Mouse (Mus musculus): ENCODE measurements around the gene Slc37a3. TPM values are rescaled to one million over a fixed set of nuclear protein-coding genes. Genes with fewer than 3 reads are reported as not detected.
A peak's percentile ranks its signal among the peaks of the same experiment; 100 is the strongest.
"Not testable (repeated sequence)": the region's sequence is repeated elsewhere in the genome, so short reads cannot be mapped to it uniquely, and the experiment has no call there.

The Slc37a3 gene
- 8.0 and 10.3 TPM in 2 replicates for polyA plus RNA-seq (2016; fragmentation: Nextera tagmentation; extraction: Ambion mirVana)

GRCm38 (mm10) chr6:39377311-39377827 lies at the start of gene Slc37a3:
Gene Slc37a3, minus strand, starts transcription at chr6:39377675.
- Histone ChIP-seq H3K27me3 (replicated peaks) (peaks cover 70% of the 10 kb centered on the region), H3K4me3 (peak within 1 kb of the TSS; percentile 88), H3K27ac (0 out of 2 replicates have a peak within 1 kb of the TSS, but pooled peaks have one; percentile 37), H3K9me3 (replicated peaks) (no peaks in the 10 kb centered on the region), H3K4me1 (peaks cover 41% of the 10 kb centered on the region), H3K36me3 (no peaks in the 10 kb centered on the region), H3K4me2 (peak within 1 kb of the TSS; percentile 99), H3K9ac (peak within 1 kb of the TSS; percentile 91)
- peak; percentile 87 for ATAC-seq
- WGBS (ENCODE audit: insufficient replicate concordance): under 1% methylated on average over 43 of the region's 43 CpGs

- H3K9me3 ChIP-seq (replicated peaks): no peaks in the 10 kb centered on the region
- 0 out of 2 replicates have a peak overlapping the region, but pooled peaks have one; percentile 14 for H3K9ac ChIP-seq
- 74% methylated on average over 4 of the region's 4 CpGs for WGBS (ENCODE audit: insufficient replicate concordance)
- H3K4me2 ChIP-seq: no peak overlapping the region
- peaks cover 5% of the 10 kb centered on the region for H3K27me3 ChIP-seq (replicated peaks)
- no peak overlapping the region for H3K4me3 ChIP-seq
- peak overlapping the region; percentile 78 for H3K27ac ChIP-seq
- ATAC-seq: no peak
- H3K36me3 ChIP-seq: no peaks in the 10 kb centered on the region
- H3K4me1 ChIP-seq: peaks cover 91% of the 10 kb centered on the region
These were observed 49.2 kb upstream of the Slc37a3 start for GRCm38 (mm10) chr6:39426725-39427124.

- Histone ChIP-seq H3K4me3 (no peak overlapping the region), H3K9me3 (replicated peaks) (no peaks in the 10 kb centered on the region), H3K27ac (peak overlapping the region; percentile 83), H3K27me3 (replicated peaks) (peaks cover 11% of the 10 kb centered on the region), H3K36me3 (no peaks in the 10 kb centered on the region), H3K4me1 (peaks cover 90% of the 10 kb centered on the region), H3K9ac (peak overlapping the region; percentile 33; the same call in 1 of the 2 replicates), H3K4me2 (peak overlapping the region; percentile 8; the same call in 1 of the 2 replicates)
- ATAC-seq: peak; percentile 31; the same call in 1 of the 2 replicates
- whole genome bisulfite sequencing (ENCODE audit: insufficient replicate concordance): 36% methylated on average over 2 of the region's 2 CpGs
These were observed 47.7 kb upstream of the Slc37a3 start for GRCm38 (mm10) chr6:39425181-39425580.

DNA sequence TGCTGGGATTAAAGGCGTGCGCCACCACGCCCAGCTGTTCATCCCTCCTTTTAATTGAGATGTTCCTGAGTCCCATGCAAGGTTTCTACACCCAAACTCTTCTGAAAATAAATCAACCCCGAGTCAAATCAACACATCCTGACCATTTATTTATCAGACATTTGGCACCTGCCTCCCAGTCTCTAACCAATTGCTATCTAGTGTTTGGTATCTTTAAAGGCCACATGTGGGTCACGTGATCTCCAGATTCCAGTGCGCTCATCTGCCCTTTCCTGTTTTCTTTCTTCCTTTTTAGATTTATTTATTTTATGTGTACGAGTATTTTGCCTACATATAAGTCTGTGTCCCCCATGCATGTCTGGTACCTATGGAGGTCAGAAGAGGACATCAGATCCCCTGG lies 46.2 kb upstream of the Slc37a3 start:
- H3K27ac ChIP-seq: peak overlapping the region; percentile 87
- H3K9me3 ChIP-seq (replicated peaks): no peaks in the 10 kb centered on the region
- peak; percentile 10 for ATAC-seq
- H3K4me3 ChIP-seq: no peak overlapping the region
- 55% methylated on average over 7 of the region's 7 CpGs for WGBS (ENCODE audit: insufficient replicate concordance)
- H3K27me3 ChIP-seq (replicated peaks): peaks cover 15% of the 10 kb centered on the region
- H3K4me1 ChIP-seq: peaks cover 82% of the 10 kb centered on the region
- no peaks in the 10 kb centered on the region for H3K36me3 ChIP-seq
- H3K9ac ChIP-seq: 0 out of 2 replicates have a peak overlapping the region, but pooled peaks have one; percentile 58
- peak overlapping the region; percentile 40 for H3K4me2 ChIP-seq

DNA sequence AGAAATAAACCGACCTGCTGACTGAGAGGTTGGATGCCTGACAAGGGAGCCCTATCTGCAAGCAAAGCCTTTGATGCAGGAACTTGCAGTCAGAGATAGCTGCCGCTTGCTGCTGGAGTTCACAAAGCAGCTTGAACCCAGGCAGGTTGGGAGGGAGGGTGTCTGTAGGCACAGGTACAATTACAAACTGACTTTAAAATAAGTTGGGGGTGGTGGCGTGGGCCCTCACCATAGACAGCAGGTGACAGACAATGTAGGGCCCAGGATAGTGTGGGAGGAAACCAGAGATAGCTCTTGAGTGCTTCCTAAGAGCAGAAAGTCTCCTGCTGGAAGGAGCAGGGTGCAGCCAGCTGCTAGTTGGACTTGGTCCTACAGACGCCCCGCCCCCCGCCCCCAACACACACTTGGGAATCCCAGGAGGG lies 45.7 kb upstream of the Slc37a3 start:
- no peaks in the 10 kb centered on the region for H3K9me3 ChIP-seq (replicated peaks)
- no peaks in the 10 kb centered on the region for H3K36me3 ChIP-seq
- H3K4me2 ChIP-seq: peak overlapping the region; percentile 40
- H3K27ac ChIP-seq: peak overlapping the region; percentile 87
- WGBS (ENCODE audit: insufficient replicate concordance): 44% methylated on average over 6 of the region's 6 CpGs
- peaks cover 16% of the 10 kb centered on the region for H3K27me3 ChIP-seq (replicated peaks)
- no peak overlapping the region for H3K4me3 ChIP-seq
- H3K9ac ChIP-seq: peak overlapping the region; percentile 58
- peaks cover 81% of the 10 kb centered on the region for H3K4me1 ChIP-seq
- no peak for ATAC-seq

GRCm38 (mm10) chr6:39420867-39421266 lies 43.4 kb upstream of the Slc37a3 start:
- WGBS (ENCODE audit: insufficient replicate concordance): 51% methylated on average over 4 of the region's 4 CpGs
- Histone ChIP-seq H3K9ac (no peak overlapping the region), H3K4me2 (peak overlapping the region; percentile 74), H3K27ac (peak overlapping the region; percentile 96), H3K9me3 (replicated peaks) (no peaks in the 10 kb centered on the region), H3K27me3 (replicated peaks) (peaks cover 24% of the 10 kb centered on the region), H3K4me1 (peaks cover 81% of the 10 kb centered on the region), H3K36me3 (peaks cover 7% of the 10 kb centered on the region), H3K4me3 (peak overlapping the region; percentile 98)
- ATAC-seq: no peak

GRCm38 (mm10) chr6:39419851-39420721 lies 42.6 kb upstream of the Slc37a3 start, which contains the start of gene Mkrn1:
Gene Mkrn1, minus strand, starts transcription at chr6:39420462.
- peak; percentile 89 for ATAC-seq
- no peaks in the 10 kb centered on the region for H3K9me3 ChIP-seq (replicated peaks)
- peak within 1 kb of the TSS; percentile 96 for H3K27ac ChIP-seq
- peaks cover 9% of the 10 kb centered on the region for H3K36me3 ChIP-seq
- peak within 1 kb of the TSS; percentile 74 for H3K4me2 ChIP-seq
- H3K27me3 ChIP-seq (replicated peaks): peaks cover 24% of the 10 kb centered on the region
- H3K4me1 ChIP-seq: peaks cover 73% of the 10 kb centered on the region
- H3K4me3 ChIP-seq: peak within 1 kb of the TSS; percentile 98
- H3K9ac ChIP-seq: peak within 1 kb of the TSS; percentile 96
- under 1% methylated on average over 82 of the region's 82 CpGs for WGBS (ENCODE audit: insufficient replicate concordance)

GRCm38 (mm10) chr6:39419386-39419850 lies 41.9 kb upstream of the Slc37a3 start:
- peaks cover 67% of the 10 kb centered on the region for H3K4me1 ChIP-seq
- WGBS (ENCODE audit: insufficient replicate concordance): under 1% methylated on average over 43 of the region's 43 CpGs
- no peak for ATAC-seq

GRCm38 (mm10) chr6:39416654-39417053 lies 39.2 kb upstream of the Slc37a3 start:
- peak overlapping the region; percentile 43 for H3K4me2 ChIP-seq
- not testable (repeated sequence) for H3K9me3 ChIP-seq (replicated peaks); ATAC-seq
- peaks cover 10% of the 10 kb centered on the region for H3K36me3 ChIP-seq
- H3K4me3 ChIP-seq: peak overlapping the region; percentile 35
- peak overlapping the region; percentile 70; the same call in 1 of the 2 replicates for H3K27ac ChIP-seq
- peak overlapping the region; percentile 40; the same call in 1 of the 2 replicates for H3K9ac ChIP-seq
- H3K27me3 ChIP-seq (replicated peaks): peaks cover 19% of the 10 kb centered on the region
- peaks cover 40% of the 10 kb centered on the region for H3K4me1 ChIP-seq

More at GRCm38 (mm10) chr6:39419386-39419850, 41.9 kb upstream of the Slc37a3 start:
- peaks cover 10% of the 10 kb centered on the region for H3K36me3 ChIP-seq
- peak overlapping the region; percentile 96 for H3K27ac ChIP-seq
- peaks cover 24% of the 10 kb centered on the region for H3K27me3 ChIP-seq (replicated peaks)
- peak overlapping the region; percentile 98 for H3K4me3 ChIP-seq
- H3K9me3 ChIP-seq (replicated peaks): no peaks in the 10 kb centered on the region
- H3K9ac ChIP-seq: peak overlapping the region; percentile 96
- peak overlapping the region; percentile 74 for H3K4me2 ChIP-seq

- Histone ChIP-seq H3K4me3 (no peak overlapping the region), H3K27ac (peak overlapping the region; percentile 70; the same call in 1 of the 2 replicates), H3K4me1 (peaks cover 36% of the 10 kb centered on the region), H3K9ac (no peak overlapping the region), H3K4me2 (peak overlapping the region; percentile 43), H3K36me3 (peaks cover 12% of the 10 kb centered on the region), H3K27me3 (replicated peaks) (peaks cover 14% of the 10 kb centered on the region; the same call in 1 of the 2 replicates), H3K9me3 (replicated peaks) (no peaks in the 10 kb centered on the region)
- WGBS (ENCODE audit: insufficient replicate concordance): 38% methylated on average over 3 of the region's 5 CpGs
- no peak for ATAC-seq
These were observed 38.3 kb upstream of the Slc37a3 start for GRCm38 (mm10) chr6:39415762-39416161.

GRCm38 (mm10) chr6:39414106-39414505 lies 36.6 kb upstream of the Slc37a3 start:
- no peak overlapping the region for H3K9ac ChIP-seq
- H3K4me2 ChIP-seq: no peak overlapping the region
- H3K27ac ChIP-seq: no peak overlapping the region
- peaks cover 28% of the 10 kb centered on the region for H3K36me3 ChIP-seq
- no peak for ATAC-seq
- 90% methylated on average over 1 of the region's 1 CpGs for WGBS (ENCODE audit: insufficient replicate concordance)
- peaks cover 13% of the 10 kb centered on the region; the same call in 1 of the 2 replicates for H3K27me3 ChIP-seq (replicated peaks)
- no peak overlapping the region for H3K4me3 ChIP-seq
- H3K4me1 ChIP-seq: peaks cover 29% of the 10 kb centered on the region
- no peaks in the 10 kb centered on the region for H3K9me3 ChIP-seq (replicated peaks)
